Comparison of ENCODE assay signal across 8 mouse cellular contexts in genomic region chr7:44429534-44430488, GRCm38 (mm10). TPM values are rescaled to one million over a fixed set of nuclear protein-coding genes. Genes with fewer than 3 reads are reported as not detected.
DNase-seq lines count a peak whose midpoint lies in the region; ATAC-seq lines count a peak whose summit lies in the region.

No protein-coding gene starts in this region.

- peak overlapping the region; percentile 100 for H3K27ac ChIP-seq in hindbrain, embryonic 12.5 days
- peak overlapping the region; percentile 100 for H3K27ac ChIP-seq in midbrain, embryonic 14.5 days (replicated peaks; ENCODE audit: low read depth, low read length)

- H3K4me2 ChIP-seq in hindbrain, embryonic 12.5 days (replicated peaks) = peak overlapping the region; percentile 86
- H3K4me2 ChIP-seq in midbrain, embryonic 14.5 days (ENCODE audit: low read length) = peak overlapping the region; percentile 76

- under 1% methylated on average over 29 of the region's 32 CpGs for WGBS in hindbrain, embryonic 12.5 days
- under 1% methylated on average over 32 of the region's 32 CpGs for WGBS in midbrain, embryonic 14.5 days

- peak overlapping the region; percentile 91 for H3K9ac ChIP-seq in hindbrain, embryonic 12.5 days
- peak overlapping the region; percentile 99 for H3K9ac ChIP-seq in midbrain, embryonic 14.5 days (replicated peaks; ENCODE audit: low read length)

- H3K9me3 ChIP-seq in hindbrain, embryonic 12.5 days (replicated peaks) = no peaks in the 10 kb centered on the region
- H3K9me3 ChIP-seq in midbrain, embryonic 14.5 days (ENCODE audit: control insufficient read depth, low read length) = no peaks in the 10 kb centered on the region

- no peaks in the 10 kb centered on the region for H3K36me3 ChIP-seq in hindbrain, embryonic 12.5 days
- H3K36me3 ChIP-seq in midbrain, embryonic 14.5 days (ENCODE audit: control insufficient read depth, insufficient read depth, low read length) = 0 out of 2 replicates have a peak, but pooled peaks cover 6% of the 10 kb centered on the region

- peak overlapping the region; percentile 78 for H3K4me3 ChIP-seq in hindbrain, embryonic 12.5 days
- peak overlapping the region; percentile 76 for H3K4me3 ChIP-seq in midbrain, embryonic 14.5 days (replicated peaks; ENCODE audit: low read depth, low read length)

- DNase-seq in layer of hippocampus, postnatal 36 days = peak; percentile 55 to 72
- DNase-seq in layer of hippocampus, adult 9-11 months = no peak
- peak; percentile 51 to 57 for DNase-seq in cerebellum, postnatal 25 days
- DNase-seq in midbrain, embryonic 14.5 days = peak; percentile 76
- no peak for DNase-seq in ovary, postnatal 10 days (ENCODE audit: low spot score)
- DNase-seq in adrenal gland, postnatal 14 days = no peak
- DNase-seq in yolk sac, embryonic 10.5 days (ENCODE audit: low spot score) = no peak

- peaks cover 47% of the 10 kb centered on the region for H3K4me1 ChIP-seq in hindbrain, embryonic 12.5 days
- H3K4me1 ChIP-seq in midbrain, embryonic 14.5 days (ENCODE audit: control insufficient read depth, insufficient read depth, low read length) = peaks cover 37% of the 10 kb centered on the region

- peaks cover 11% of the 10 kb centered on the region for H3K27me3 ChIP-seq in hindbrain, embryonic 12.5 days
- no peaks in the 10 kb centered on the region for H3K27me3 ChIP-seq in midbrain, embryonic 14.5 days (ENCODE audit: control insufficient read depth, insufficient read depth, low read length)

- peak; percentile 35 for ATAC-seq in hindbrain, embryonic 12.5 days (ENCODE audit: low FRiP score)
- 0 out of 2 replicates have a peak, but pooled peaks have one; percentile 22 for ATAC-seq in midbrain, embryonic 14.5 days (ENCODE audit: low FRiP score, low TSS enrichment)

RNA-seq across cellular contexts. Expression of gene Lrrc4b, which starts 1.0 kb away (rescaled TPM):
- total RNA-seq in layer of hippocampus, postnatal 36 days (2021) = 100 to 1,000 TPM; 311 to 332 TPM
- 12.6 and 12.7 TPM in 2 replicates for polyA plus RNA-seq in hindbrain, embryonic 12.5 days (2016; fragmentation: Nextera tagmentation; extraction: Ambion mirVana)
- 28.4 and 39.0 TPM in 2 replicates for polyA plus RNA-seq in midbrain, embryonic 14.5 days (2014; fragmentation: Nextera tagmentation; extraction: Ambion mirVana)
- 6.1 and 7.7 TPM in 2 replicates for total RNA-seq in adrenal gland, postnatal 14 days (2021)

RNA-seq across cellular contexts. Expression of gene Aspdh, which starts 35.4 kb away (rescaled TPM):
- total RNA-seq in layer of hippocampus, postnatal 36 days (2021) = 10 to 100 TPM; 13.3 to 21.6 TPM
- polyA plus RNA-seq in hindbrain, embryonic 12.5 days (2016; fragmentation: Nextera tagmentation; extraction: Ambion mirVana) = 1.3 and 3.9 TPM in 2 replicates
- 8.6 and 8.9 TPM in 2 replicates for polyA plus RNA-seq in midbrain, embryonic 14.5 days (2014; fragmentation: Nextera tagmentation; extraction: Ambion mirVana)
- 0.75 and 13.0 TPM in 2 replicates for total RNA-seq in adrenal gland, postnatal 14 days (2021)

RNA-seq across cellular contexts. Expression of gene Josd2, which starts 38.0 kb away (rescaled TPM):
- 100 to 1,000 TPM in 1 of 2 experiments, 10 to 100 TPM in 1; 94.5 to 102 TPM for total RNA-seq in layer of hippocampus, postnatal 36 days (2021)
- 60.5 and 65.1 TPM in 2 replicates for polyA plus RNA-seq in hindbrain, embryonic 12.5 days (2016; fragmentation: Nextera tagmentation; extraction: Ambion mirVana)
- polyA plus RNA-seq in midbrain, embryonic 14.5 days (2014; fragmentation: Nextera tagmentation; extraction: Ambion mirVana) = 27.9 and 32.5 TPM in 2 replicates
- 45.9 and 51.2 TPM in 2 replicates for total RNA-seq in adrenal gland, postnatal 14 days (2021)

RNA-seq across cellular contexts. Expression of gene 1700008O03Rik, which starts 44.2 kb away (rescaled TPM):
- 1 to 10 TPM; 3.1 to 3.4 TPM for total RNA-seq in layer of hippocampus, postnatal 36 days (2021)
- polyA plus RNA-seq in hindbrain, embryonic 12.5 days (2016; fragmentation: Nextera tagmentation; extraction: Ambion mirVana) = 1.1 and 1.9 TPM in 2 replicates
- 1.7 and 1.9 TPM in 2 replicates for polyA plus RNA-seq in midbrain, embryonic 14.5 days (2014; fragmentation: Nextera tagmentation; extraction: Ambion mirVana)
- total RNA-seq in adrenal gland, postnatal 14 days (2021) = 0.59 and 0.71 TPM in 2 replicates

RNA-seq across cellular contexts. Expression of gene Syt3, which starts 45.9 kb away (rescaled TPM):
- total RNA-seq in layer of hippocampus, postnatal 36 days (2021) = 10 to 100 TPM; 84.8 to 92.0 TPM
- polyA plus RNA-seq in hindbrain, embryonic 12.5 days (2016; fragmentation: Nextera tagmentation; extraction: Ambion mirVana) = 6.8 and 7.5 TPM in 2 replicates
- polyA plus RNA-seq in midbrain, embryonic 14.5 days (2014; fragmentation: Nextera tagmentation; extraction: Ambion mirVana) = 39.5 and 48.5 TPM in 2 replicates
- total RNA-seq in adrenal gland, postnatal 14 days (2021) = 2.6 and 3.9 TPM in 2 replicates

Comparison
In these comparisons a context has a peak if more than half of its experiments do, and no peak if none do; other contexts are left out.
1. DNase-seq: peak in layer of hippocampus, postnatal 36 days (2 of 2), cerebellum, postnatal 25 days (2 of 2) and midbrain, embryonic 14.5 days (single experiment); none in layer of hippocampus, adult 9-11 months (single experiment), ovary, postnatal 10 days (single experiment), adrenal gland, postnatal 14 days (single experiment) and yolk sac, embryonic 10.5 days (single experiment).
2. RNA of gene Lrrc4b, which starts 1.0 kb away (total RNA-seq): 311 to 332 TPM in layer of hippocampus, postnatal 36 days; 6.1 to 7.7 TPM in adrenal gland, postnatal 14 days; every median in the first group is over 10 times any median in the second.